Mouse (Mus musculus): ENCODE data around the gene Prrt2. TPM values are rescaled to one million over a fixed set of nuclear protein-coding genes. Genes with fewer than 3 reads are reported as not detected.

Prrt2 gene
- 54.2 and 62.4 TPM in 2 replicates for polyA plus RNA-seq (2015; fragmentation: Nextera tagmentation; extraction: Ambion mirVana)

GRCm38 (mm10) chr7:127020901-127021562 is at the start of gene Prrt2, which contains the start of gene Gm42742:
Gene Prrt2, minus strand, starts transcription at chr7:127021211.
Gene Gm42742, minus strand, starts transcription at chr7:127021097.
- WGBS: 1% methylated on average over 37 of the region's 37 CpGs
- ATAC-seq (ENCODE audit: low FRiP score, low read depth): peak; percentile 21; the same call in 1 of the 2 replicates
- H3K36me3 ChIP-seq: peaks cover 14% of the 10 kb centered on the region
- peak within 1 kb of the TSS; percentile 84 for H3K4me2 ChIP-seq
- peak within 1 kb of the TSS; percentile 74 for H3K9ac ChIP-seq
- peak within 1 kb of the TSS; percentile 44 for H3K4me3 ChIP-seq
- peaks cover 78% of the 10 kb centered on the region for H3K4me1 ChIP-seq (replicated peaks)
- H3K27ac ChIP-seq (replicated peaks): peak within 1 kb of the TSS; percentile 81
- no peaks in the 10 kb centered on the region for H3K9me3 ChIP-seq
- no peaks in the 10 kb centered on the region for H3K27me3 ChIP-seq

GRCm38 (mm10) chr7:127066317-127066716 is 45.3 kb upstream of the Prrt2 start:
- H3K27me3 ChIP-seq: no peaks in the 10 kb centered on the region
- H3K27ac ChIP-seq (replicated peaks): no peak overlapping the region
- no peak overlapping the region for H3K9ac ChIP-seq
- H3K9me3 ChIP-seq: no peaks in the 10 kb centered on the region
- 80% methylated on average over 4 of the region's 4 CpGs for WGBS
- no peak overlapping the region for H3K4me2 ChIP-seq
- H3K36me3 ChIP-seq: no peaks in the 10 kb centered on the region
- H3K4me3 ChIP-seq: no peak overlapping the region
- ATAC-seq (ENCODE audit: low FRiP score, low read depth): no peak
- H3K4me1 ChIP-seq (replicated peaks): no peaks in the 10 kb centered on the region

GRCm38 (mm10) chr7:127065538-127065937 is 44.5 kb upstream of the Prrt2 start:
- H3K9ac ChIP-seq: no peak overlapping the region
- no peak overlapping the region for H3K4me3 ChIP-seq
- no peak overlapping the region for H3K27ac ChIP-seq (replicated peaks)
- no peaks in the 10 kb centered on the region for H3K9me3 ChIP-seq
- ATAC-seq (ENCODE audit: low FRiP score, low read depth): no peak
- 87% methylated on average over 6 of the region's 6 CpGs for WGBS
- H3K4me1 ChIP-seq (replicated peaks): no peaks in the 10 kb centered on the region
- H3K36me3 ChIP-seq: no peaks in the 10 kb centered on the region
- no peaks in the 10 kb centered on the region for H3K27me3 ChIP-seq
- H3K4me2 ChIP-seq: no peak overlapping the region

DNA sequence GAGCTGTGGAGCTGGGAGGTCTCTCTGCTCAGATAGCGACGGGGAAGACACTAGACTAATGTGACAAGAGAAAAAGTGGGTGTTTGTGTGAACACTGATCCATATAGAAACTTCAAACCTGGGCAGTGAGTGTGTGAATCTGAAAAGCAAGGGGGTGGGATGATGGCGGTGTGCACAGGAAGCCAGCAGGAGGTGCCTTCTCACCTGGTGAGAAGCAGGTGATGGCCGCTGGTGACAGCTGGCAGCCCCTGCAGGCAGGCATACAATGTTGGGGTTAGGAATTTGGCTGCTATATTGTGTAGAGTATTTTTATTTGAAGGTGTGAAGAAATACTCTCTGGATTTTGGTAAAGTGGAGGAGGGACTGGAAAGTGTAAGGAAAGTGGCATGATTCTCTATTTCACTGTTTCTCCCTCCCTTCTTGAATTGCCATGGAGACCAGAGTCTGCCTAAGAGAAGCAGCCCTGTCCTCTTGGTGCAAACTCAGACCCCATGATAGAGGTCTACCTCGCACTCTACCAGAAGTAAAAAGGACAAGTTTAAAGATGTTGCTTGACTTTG is 34.1 kb upstream of the Prrt2 start:
- Histone ChIP-seq H3K27ac (replicated peaks) (no peak overlapping the region), H3K36me3 (no peaks in the 10 kb centered on the region), H3K4me3 (no peak overlapping the region), H3K9ac (no peak overlapping the region), H3K4me1 (replicated peaks) (no peaks in the 10 kb centered on the region), H3K27me3 (no peaks in the 10 kb centered on the region), H3K9me3 (no peaks in the 10 kb centered on the region), H3K4me2 (no peak overlapping the region)
- ATAC-seq (ENCODE audit: low FRiP score, low read depth): no peak
- WGBS: 66% methylated on average over 5 of the region's 5 CpGs

DNA sequence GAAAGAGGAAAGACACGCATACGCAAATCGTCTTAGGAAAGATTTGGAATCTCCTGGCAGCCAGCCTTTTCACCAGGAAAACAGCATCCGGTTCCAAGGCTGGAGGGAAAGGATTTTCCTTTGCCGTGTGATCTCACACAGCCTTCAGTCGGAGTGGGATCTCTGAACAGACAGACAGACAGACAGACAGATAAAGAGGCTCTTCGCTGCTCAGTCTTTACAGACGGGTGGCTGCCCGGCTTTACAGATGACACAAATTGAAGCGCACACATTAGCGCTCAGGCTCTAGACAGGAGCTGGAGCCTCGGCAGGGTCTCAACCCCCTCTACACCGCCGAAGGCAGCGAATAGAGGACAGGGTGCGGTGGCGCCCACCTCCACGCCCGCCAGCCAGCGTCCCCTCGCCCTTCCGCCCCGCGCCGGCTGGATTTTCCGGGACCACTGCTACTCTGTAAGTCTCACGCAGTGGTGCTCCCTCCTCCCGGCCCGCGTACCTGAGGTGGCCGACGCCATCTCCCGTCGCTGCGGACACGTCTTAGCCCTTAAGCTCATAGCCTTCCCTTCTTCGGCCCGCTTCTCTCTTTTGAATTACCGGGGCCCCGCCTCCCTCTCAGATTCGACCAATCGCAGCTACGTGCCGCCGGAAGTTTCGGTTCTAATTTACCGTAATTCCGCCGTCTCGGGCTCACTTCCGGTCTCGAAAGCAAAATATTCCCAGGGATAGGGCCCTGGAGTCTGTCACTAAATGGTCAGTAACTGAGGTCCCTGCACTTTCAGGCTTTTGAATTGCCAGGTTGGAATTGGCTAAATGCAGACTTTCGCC is 21.1 kb upstream of the Prrt2 start, which contains the start of gene Kif22:
Kif22 (minus strand) TSS at position 621 of the 822 bp plus-strand sequence.
- H3K4me2 ChIP-seq: peak within 1 kb of the TSS; percentile 97
- WGBS: under 1% methylated on average over 53 of the region's 53 CpGs

DNA sequence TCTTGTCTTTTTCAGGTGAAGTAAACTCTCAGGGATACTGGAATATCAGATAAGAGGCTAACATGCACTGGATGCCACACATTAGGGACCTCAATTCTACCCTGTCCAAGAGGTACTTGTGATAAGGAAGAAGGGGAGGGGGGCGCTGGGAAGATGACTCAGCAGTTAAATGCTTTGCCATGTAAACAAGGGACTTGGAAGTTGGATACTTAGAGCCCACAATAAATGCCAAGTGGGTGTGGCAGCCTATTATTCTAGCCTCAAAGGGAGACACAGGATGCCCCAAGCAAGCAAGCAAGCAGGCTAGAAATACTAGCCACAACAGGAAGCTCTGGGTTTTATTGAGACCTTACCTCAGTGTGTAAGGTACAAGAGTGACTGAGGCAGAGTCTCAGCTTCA is 10.2 kb upstream of the Prrt2 start:
- Histone ChIP-seq H3K36me3 (no peaks in the 10 kb centered on the region), H3K27ac (replicated peaks) (no peak overlapping the region), H3K4me2 (no peak overlapping the region), H3K9me3 (no peaks in the 10 kb centered on the region), H3K27me3 (no peaks in the 10 kb centered on the region), H3K9ac (no peak overlapping the region), H3K4me1 (replicated peaks) (peaks cover 12% of the 10 kb centered on the region), H3K4me3 (no peak overlapping the region)
- no peak for ATAC-seq (ENCODE audit: low FRiP score, low read depth)
- WGBS: 93% methylated on average over 1 of the region's 1 CpGs

More for the DNA sequence above, 21.1 kb upstream of the Prrt2 start, which contains the start of gene Kif22:
- Histone ChIP-seq H3K9me3 (no peaks in the 10 kb centered on the region), H3K36me3 (no peaks in the 10 kb centered on the region), H3K27ac (replicated peaks) (peak within 1 kb of the TSS; percentile 69), H3K9ac (peak within 1 kb of the TSS; percentile 61), H3K4me1 (replicated peaks) (peaks cover 8% of the 10 kb centered on the region), H3K4me3 (peak within 1 kb of the TSS; percentile 60), H3K27me3 (no peaks in the 10 kb centered on the region)
- peak; percentile 90 for ATAC-seq (ENCODE audit: low FRiP score, low read depth)

DNA sequence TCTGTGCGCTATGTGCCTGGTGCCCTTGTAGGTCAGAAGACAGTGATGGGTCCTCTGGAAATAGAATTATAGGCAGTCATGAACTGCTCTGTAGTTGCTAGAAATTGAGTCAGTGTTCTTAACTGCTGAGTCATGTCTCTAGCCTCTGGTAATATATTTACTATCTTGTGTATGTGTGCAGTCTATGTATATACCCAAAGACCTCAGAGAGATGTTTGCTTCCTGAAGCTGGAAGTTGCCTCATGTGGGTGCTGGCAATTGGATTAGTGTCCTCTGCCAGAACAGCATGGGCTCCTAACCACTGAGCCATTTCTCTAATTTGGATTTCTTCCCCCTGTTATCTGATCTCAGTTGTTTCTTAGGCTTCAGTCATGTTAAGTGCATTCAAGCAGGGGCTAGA is 9.2 kb upstream of the Prrt2 start:
- peaks cover 12% of the 10 kb centered on the region for H3K4me1 ChIP-seq (replicated peaks)
- H3K27ac ChIP-seq (replicated peaks): no peak overlapping the region
- H3K36me3 ChIP-seq: no peaks in the 10 kb centered on the region
- H3K9ac ChIP-seq: no peak overlapping the region
- no peaks in the 10 kb centered on the region for H3K27me3 ChIP-seq
- H3K9me3 ChIP-seq: no peaks in the 10 kb centered on the region
- no peak overlapping the region for H3K4me3 ChIP-seq
- no peak overlapping the region for H3K4me2 ChIP-seq
- WGBS: 98% methylated on average over 1 of the region's 1 CpGs
- no peak for ATAC-seq (ENCODE audit: low FRiP score, low read depth)

- Histone ChIP-seq H3K4me3 (peak overlapping the region; percentile 74), H3K9me3 (no peaks in the 10 kb centered on the region), H3K27ac (replicated peaks) (peak overlapping the region; percentile 98), H3K4me1 (replicated peaks) (peaks cover 34% of the 10 kb centered on the region), H3K27me3 (no peaks in the 10 kb centered on the region), H3K9ac (peak overlapping the region; percentile 41), H3K4me2 (peak overlapping the region; percentile 89), H3K36me3 (peaks cover 7% of the 10 kb centered on the region; the same call in 1 of the 2 replicates)
- 56% methylated on average over 8 of the region's 8 CpGs for whole genome bisulfite sequencing
- peak; percentile 0; the same call in 1 of the 2 replicates for ATAC-seq (ENCODE audit: low FRiP score, low read depth)
Observed at GRCm38 (mm10) chr7:127027885-127028284, 6.9 kb upstream of the Prrt2 start.

DNA sequence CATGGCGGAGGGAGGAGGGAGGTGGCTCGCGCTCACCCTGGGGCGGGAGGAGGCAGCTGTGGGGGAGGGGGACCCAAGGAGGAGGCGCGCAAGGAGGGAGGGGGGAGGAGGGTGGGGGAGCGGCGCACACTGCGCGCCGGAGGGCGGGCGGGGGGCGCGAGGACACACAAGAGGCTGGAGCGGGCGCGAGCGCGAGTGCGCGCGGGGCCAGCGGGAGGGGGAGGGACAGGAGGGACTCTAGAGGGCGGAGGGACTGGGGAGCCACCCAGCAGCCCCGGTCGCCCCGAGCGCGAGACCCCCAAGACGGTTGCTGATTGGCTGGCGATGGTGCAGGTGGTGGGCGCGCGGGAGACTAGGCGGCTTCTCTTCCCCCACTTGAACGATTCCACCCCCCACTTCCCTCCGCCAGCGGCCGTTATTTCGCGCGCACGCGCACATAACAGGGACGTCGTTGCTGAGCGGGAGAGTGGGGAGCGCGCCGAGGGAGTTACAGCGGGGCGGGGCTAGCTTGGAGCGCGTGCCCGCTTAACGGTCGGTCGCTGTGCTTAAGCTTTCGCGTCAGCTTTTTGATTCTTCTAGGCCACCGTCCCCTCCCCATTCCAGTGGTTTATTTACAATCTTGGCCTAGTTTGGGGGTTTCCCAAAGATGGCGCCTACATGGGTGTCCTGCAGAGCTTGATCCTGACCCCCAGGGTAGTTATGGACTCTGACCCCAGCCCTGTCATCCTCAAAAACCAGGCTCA is 6.1 kb upstream of the Prrt2 start, which contains the start of gene Maz:
Maz (minus strand) TSS at position 54 of the 743 bp plus-strand sequence.
- peak; percentile 94 for ATAC-seq (ENCODE audit: low FRiP score, low read depth)
- Histone ChIP-seq H3K4me1 (replicated peaks) (peaks cover 41% of the 10 kb centered on the region), H3K36me3 (peaks cover 14% of the 10 kb centered on the region), H3K27ac (replicated peaks) (peak within 1 kb of the TSS; percentile 98), H3K27me3 (no peaks in the 10 kb centered on the region), H3K4me2 (peak within 1 kb of the TSS; percentile 89), H3K9ac (peak within 1 kb of the TSS; percentile 89), H3K9me3 (no peaks in the 10 kb centered on the region), H3K4me3 (peak within 1 kb of the TSS; percentile 74)
- under 1% methylated on average over 35 of the region's 63 CpGs for WGBS

- Histone ChIP-seq H3K4me3 (peak overlapping the region; percentile 74), H3K9me3 (no peaks in the 10 kb centered on the region), H3K27ac (replicated peaks) (peak overlapping the region; percentile 98), H3K36me3 (peaks cover 14% of the 10 kb centered on the region), H3K4me2 (peak overlapping the region; percentile 89), H3K9ac (peak overlapping the region; percentile 89), H3K4me1 (replicated peaks) (peaks cover 47% of the 10 kb centered on the region), H3K27me3 (no peaks in the 10 kb centered on the region)
- no peak for ATAC-seq (ENCODE audit: low FRiP score, low read depth)
- no CpG with 5 or more reads among the region's 48 CpGs for WGBS
Observed at GRCm38 (mm10) chr7:127026616-127026983, 5.6 kb upstream of the Prrt2 start.

GRCm38 (mm10) chr7:127026161-127026600 is 5.2 kb upstream of the Prrt2 start:
- H3K4me2 ChIP-seq: peak overlapping the region; percentile 89
- no peaks in the 10 kb centered on the region for H3K27me3 ChIP-seq
- H3K27ac ChIP-seq (replicated peaks): peak overlapping the region; percentile 98
- peak overlapping the region; percentile 89 for H3K9ac ChIP-seq
- peaks cover 51% of the 10 kb centered on the region for H3K4me1 ChIP-seq (replicated peaks)
- peaks cover 14% of the 10 kb centered on the region for H3K36me3 ChIP-seq
- no peaks in the 10 kb centered on the region for H3K9me3 ChIP-seq
- peak; percentile 4; the same call in 1 of the 2 replicates for ATAC-seq (ENCODE audit: low FRiP score, low read depth)
- WGBS: 1% methylated on average over 23 of the region's 48 CpGs
- H3K4me3 ChIP-seq: peak overlapping the region; percentile 74
